Mouse (Mus musculus): ENCODE measurements at regions not wholly inside any gene's neighbourhood (a gene's known extent, or its start where the extent isn't known, plus 50 kb on each side); places are given as distances from the start of the nearest gene placed in this dataset.

DNA sequence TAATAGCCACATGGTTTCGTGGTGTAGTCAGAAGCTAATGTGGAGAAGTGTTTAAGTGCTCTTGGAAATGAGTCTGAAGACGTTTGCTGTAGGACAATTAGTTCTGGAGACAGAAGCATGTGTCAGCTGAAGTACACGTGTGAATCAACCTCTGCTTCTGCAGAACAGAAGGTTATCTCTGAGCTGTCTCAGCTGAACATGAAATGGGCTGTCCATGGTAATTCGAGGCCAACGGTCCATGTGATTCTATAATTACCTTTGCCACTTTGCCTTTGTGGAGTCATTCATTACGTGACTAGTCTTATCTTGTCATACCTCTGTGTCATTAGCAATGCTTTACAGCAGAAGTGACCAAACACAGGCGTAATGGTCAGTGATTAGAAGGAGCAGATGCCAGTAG lies 295.6 kb upstream of the Veph1 start:
- Histone ChIP-seq H3K9ac (ENCODE audit: insufficient read depth, low read depth, low read length, poor library complexity, severe bottlenecking) (no peak overlapping the region), H3K4me1 (ENCODE audit: control insufficient read depth in 2 of 2, insufficient read depth in 2 of 2, low read length in 2 of 2, poor library complexity in 1 of 2) (no peaks in the 10 kb centered on the region), H3K36me3 (ENCODE audit: control insufficient read depth, insufficient read depth, low read length, poor library complexity, severe bottlenecking) (no peaks in the 10 kb centered on the region), H3K4me3 (ENCODE audit: insufficient read depth in 1 of 2, low read depth in 1 of 2, low read length in 2 of 2, poor library complexity in 1 of 2, severe bottlenecking in 1 of 2) (no peak overlapping the region), H3K27ac (ENCODE audit: insufficient read depth, low read depth, low read length, poor library complexity, severe bottlenecking) (no peak overlapping the region), H3K9me3 (ENCODE audit: control insufficient read depth, insufficient read depth, low read depth, low read length) (no peaks in the 10 kb centered on the region)
- DNase-seq (ENCODE audit: low read depth, low spot score) = no peak
- in situ Hi-C loops (cut with MboI; ENCODE audit: low sequenced_read_pairs in 2 of 2, unreplicated experiment in 2 of 2) = no loop called here
- TF ChIP-seq MAFK (IDR thresholded peaks at IDR 0.05; ENCODE audit: insufficient read depth, low read depth, low read length) (no peak), ZNF384 (IDR thresholded peaks at IDR 0.05; ENCODE audit: low read depth, low read length) (no peak), CHD2 (IDR thresholded peaks at IDR 0.05; ENCODE audit: low read depth, low read length) (no peak), HCFC1 (IDR thresholded peaks at IDR 0.05; ENCODE audit: borderline replicate concordance, insufficient read depth, low read length) (no peak), ZC3H11A (IDR thresholded peaks at IDR 0.05; ENCODE audit: borderline replicate concordance, low read depth, low read length) (no peak)

DNA sequence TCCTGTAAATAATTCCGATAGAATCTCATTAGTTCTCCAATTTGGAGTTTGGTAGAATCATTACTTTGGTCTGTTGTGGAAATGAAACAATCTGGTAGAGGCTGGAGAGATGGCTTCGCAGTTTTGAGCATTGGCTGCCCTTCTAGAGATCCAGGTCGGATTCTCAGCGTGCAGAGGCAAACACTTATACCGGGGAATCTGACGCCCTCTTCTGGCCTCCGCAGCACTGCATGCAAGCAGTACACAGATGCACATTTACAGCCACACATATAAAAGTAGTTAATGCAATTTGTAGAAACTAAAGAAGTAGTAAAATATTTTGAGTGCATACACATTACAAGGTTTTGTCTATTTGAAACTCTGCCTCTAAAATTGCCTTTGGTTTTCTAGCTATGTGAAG lies 294.1 kb upstream of the Veph1 start:
- Histone ChIP-seq H3K4me1 (ENCODE audit: control insufficient read depth in 2 of 2, insufficient read depth in 2 of 2, low read length in 2 of 2, poor library complexity in 1 of 2) (no peaks in the 10 kb centered on the region), H3K9ac (ENCODE audit: insufficient read depth, low read depth, low read length, poor library complexity, severe bottlenecking) (no peak overlapping the region), H3K27ac (ENCODE audit: insufficient read depth, low read depth, low read length, poor library complexity, severe bottlenecking) (no peak overlapping the region), H3K36me3 (ENCODE audit: control insufficient read depth, insufficient read depth, low read length, poor library complexity, severe bottlenecking) (no peaks in the 10 kb centered on the region), H3K9me3 (ENCODE audit: control insufficient read depth, insufficient read depth, low read depth, low read length) (no peaks in the 10 kb centered on the region), H3K4me3 (ENCODE audit: insufficient read depth in 1 of 2, low read depth in 1 of 2, low read length in 2 of 2, poor library complexity in 1 of 2, severe bottlenecking in 1 of 2) (no peak overlapping the region)
- TF ChIP-seq CHD2 (IDR thresholded peaks at IDR 0.05; ENCODE audit: low read depth, low read length) (no peak), ZC3H11A (IDR thresholded peaks at IDR 0.05; ENCODE audit: borderline replicate concordance, low read depth, low read length) (peak; percentile 33; the same call in 1 of the 2 replicates), MAFK (IDR thresholded peaks at IDR 0.05; ENCODE audit: insufficient read depth, low read depth, low read length) (no peak)
- DNase-seq (ENCODE audit: low read depth, low spot score) = peak; percentile 37
- in situ Hi-C loops (cut with MboI; ENCODE audit: low sequenced_read_pairs in 2 of 2, unreplicated experiment in 2 of 2) = no loop called here

GRCm38 (mm10) chr3:66589483-66589882 lies 292.8 kb upstream of the Veph1 start:
- no peak for TF ChIP-seq MAFK (IDR thresholded peaks at IDR 0.05; ENCODE audit: insufficient read depth, low read depth, low read length)
- TF ChIP-seq ZNF384 (IDR thresholded peaks at IDR 0.05; ENCODE audit: low read depth, low read length) = no peak
- TF ChIP-seq HCFC1 (IDR thresholded peaks at IDR 0.05; ENCODE audit: borderline replicate concordance, insufficient read depth, low read length) = no peak
- no peak for TF ChIP-seq CHD2 (IDR thresholded peaks at IDR 0.05; ENCODE audit: low read depth, low read length)
- TF ChIP-seq ZC3H11A (IDR thresholded peaks at IDR 0.05; ENCODE audit: borderline replicate concordance, low read depth, low read length) = no peak
- H3K36me3 ChIP-seq (ENCODE audit: control insufficient read depth, insufficient read depth, low read length, poor library complexity, severe bottlenecking) = no peaks in the 10 kb centered on the region
- H3K27ac ChIP-seq (ENCODE audit: insufficient read depth, low read depth, low read length, poor library complexity, severe bottlenecking) = no peak overlapping the region
- H3K9ac ChIP-seq (ENCODE audit: insufficient read depth, low read depth, low read length, poor library complexity, severe bottlenecking) = no peak overlapping the region
- no peak overlapping the region for H3K4me3 ChIP-seq (ENCODE audit: insufficient read depth in 1 of 2, low read depth in 1 of 2, low read length in 2 of 2, poor library complexity in 1 of 2, severe bottlenecking in 1 of 2)
- H3K9me3 ChIP-seq (ENCODE audit: control insufficient read depth, insufficient read depth, low read depth, low read length) = no peaks in the 10 kb centered on the region
- H3K4me1 ChIP-seq (ENCODE audit: control insufficient read depth in 2 of 2, insufficient read depth in 2 of 2, low read length in 2 of 2, poor library complexity in 1 of 2) = no peaks in the 10 kb centered on the region
- DNase-seq (ENCODE audit: low read depth, low spot score) = no peak
- in situ Hi-C loops (cut with MboI; ENCODE audit: low sequenced_read_pairs in 2 of 2, unreplicated experiment in 2 of 2) = no loop called here

- H3K27ac ChIP-seq (ENCODE audit: insufficient read depth, low read depth, low read length, poor library complexity, severe bottlenecking) = no peak overlapping the region
- TF ChIP-seq CHD2 (IDR thresholded peaks at IDR 0.05; ENCODE audit: low read depth, low read length) (no peak), MAFK (IDR thresholded peaks at IDR 0.05; ENCODE audit: insufficient read depth, low read depth, low read length) (no peak), ZC3H11A (IDR thresholded peaks at IDR 0.05; ENCODE audit: borderline replicate concordance, low read depth, low read length) (no peak)
- no peak for DNase-seq (ENCODE audit: low read depth, low spot score)
- in situ Hi-C loops (cut with MboI; ENCODE audit: low sequenced_read_pairs in 2 of 2, unreplicated experiment in 2 of 2) = no loop called here
- no peaks in the 10 kb centered on the region for H3K36me3 ChIP-seq (ENCODE audit: control insufficient read depth, insufficient read depth, low read length, poor library complexity, severe bottlenecking)
- H3K4me1 ChIP-seq (ENCODE audit: control insufficient read depth in 2 of 2, insufficient read depth in 2 of 2, low read length in 2 of 2, poor library complexity in 1 of 2) = no peaks in the 10 kb centered on the region
- no peak overlapping the region for H3K9ac ChIP-seq (ENCODE audit: insufficient read depth, low read depth, low read length, poor library complexity, severe bottlenecking)
- no peaks in the 10 kb centered on the region for H3K9me3 ChIP-seq (ENCODE audit: control insufficient read depth, insufficient read depth, low read depth, low read length)
- H3K4me3 ChIP-seq (ENCODE audit: insufficient read depth in 1 of 2, low read depth in 1 of 2, low read length in 2 of 2, poor library complexity in 1 of 2, severe bottlenecking in 1 of 2) = no peak overlapping the region
Observed at GRCm38 (mm10) chr3:66584831-66585230, 288.2 kb upstream of the Veph1 start.

- no peak overlapping the region for H3K9ac ChIP-seq (ENCODE audit: insufficient read depth, low read depth, low read length, poor library complexity, severe bottlenecking)
- H3K27ac ChIP-seq (ENCODE audit: insufficient read depth, low read depth, low read length, poor library complexity, severe bottlenecking) = no peak overlapping the region
- TF ChIP-seq HCFC1 (IDR thresholded peaks at IDR 0.05; ENCODE audit: borderline replicate concordance, insufficient read depth, low read length) (no peak), ZC3H11A (IDR thresholded peaks at IDR 0.05; ENCODE audit: borderline replicate concordance, low read depth, low read length) (no peak), ZNF384 (IDR thresholded peaks at IDR 0.05; ENCODE audit: low read depth, low read length) (no peak), MAFK (IDR thresholded peaks at IDR 0.05; ENCODE audit: insufficient read depth, low read depth, low read length) (no peak), CHD2 (IDR thresholded peaks at IDR 0.05; ENCODE audit: low read depth, low read length) (no peak)
- H3K4me3 ChIP-seq (ENCODE audit: insufficient read depth in 1 of 2, low read depth in 1 of 2, low read length in 2 of 2, poor library complexity in 1 of 2, severe bottlenecking in 1 of 2) = no peak overlapping the region
- no peaks in the 10 kb centered on the region for H3K4me1 ChIP-seq (ENCODE audit: control insufficient read depth in 2 of 2, insufficient read depth in 2 of 2, low read length in 2 of 2, poor library complexity in 1 of 2)
- in situ Hi-C loops (cut with MboI; ENCODE audit: low sequenced_read_pairs in 2 of 2, unreplicated experiment in 2 of 2) = no loop called here
- no peaks in the 10 kb centered on the region for H3K9me3 ChIP-seq (ENCODE audit: control insufficient read depth, insufficient read depth, low read depth, low read length)
- no peak for DNase-seq (ENCODE audit: low read depth, low spot score)
- H3K36me3 ChIP-seq (ENCODE audit: control insufficient read depth, insufficient read depth, low read length, poor library complexity, severe bottlenecking) = no peaks in the 10 kb centered on the region
Observed at GRCm38 (mm10) chr3:66584101-66584500, 287.5 kb upstream of the Veph1 start.
